Mouse (Mus musculus): ENCODE measurements at regions not wholly inside any gene's neighbourhood (a gene's known extent, or its start where the extent isn't known, plus 50 kb on each side); places are given as distances from the start of the nearest gene placed in this dataset.

DNA sequence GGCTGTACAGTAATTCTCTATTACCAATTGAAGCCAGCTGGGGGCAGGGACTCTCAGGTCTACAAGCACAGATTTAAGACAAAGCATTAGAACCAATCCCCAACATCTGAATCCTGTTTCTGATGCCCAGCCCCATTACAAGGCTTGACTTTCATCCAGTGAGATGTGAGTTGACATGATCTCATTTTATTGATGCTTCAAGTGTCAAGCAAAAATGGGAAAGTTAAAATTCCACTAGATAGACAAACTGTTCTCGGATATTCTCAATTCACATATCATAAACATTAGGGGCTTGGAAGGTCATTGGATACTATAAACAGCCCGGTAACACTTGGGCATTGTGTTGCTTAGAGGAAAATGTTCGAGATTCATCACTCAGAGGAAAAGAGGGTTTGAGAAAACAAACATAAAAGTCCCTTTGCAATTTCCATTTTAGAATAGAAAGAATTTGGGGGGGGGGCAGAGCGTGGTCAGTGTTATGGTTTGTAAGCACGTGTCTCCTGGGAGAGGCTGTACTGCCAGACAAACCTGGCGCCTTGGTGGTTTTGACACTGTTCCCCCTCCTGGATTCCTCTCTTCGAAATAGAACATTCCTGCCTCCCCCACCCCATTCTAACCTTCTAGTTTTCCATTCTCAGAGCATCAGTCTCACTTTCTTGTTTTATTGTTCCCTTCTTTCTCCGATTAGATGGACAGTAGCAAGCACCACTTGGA is 297.5 kb downstream of the Nuak1 start:
- TF ChIP-seq CTCF (IDR thresholded peaks at IDR 0.05; ENCODE audit: low read depth, low read length) (no peak), GATA1 (IDR thresholded peaks at IDR 0.05; ENCODE audit: borderline replicate concordance, low read length) (no peak), GATA2 (IDR thresholded peaks at IDR 0.05; ENCODE audit: borderline replicate concordance, low read depth, low read length) (no peak), TAL1 (conservative IDR thresholded peaks at IDR 0.05; ENCODE audit: low read depth, low read length) (no peak)

All from G1E (cell line).